Mouse (Mus musculus) G1E-ER4 (cell line): ENCODE results near the gene Asdurf. TPM values are rescaled to one million over a fixed set of nuclear protein-coding genes. Genes with fewer than 3 reads are reported as not detected.

Source experiments
- GATA1 ChIP-seq: IDR thresholded peaks from one replicate; pipeline ENCODE4 v1.8.0; 2012; ENCODE audit warnings: low read length, inconsistent platforms
- polyA plus RNA-seq: library from polyadenylated mRNA; stranded (reverse); fragments of >175 nt; gene quantifications from 2 replicates; pipeline ENCODE4 v1.2.3, GENCODE M21; 2012

The Asdurf gene
- polyA plus RNA-seq = 21.6 and 50.8 TPM in 2 replicates

- TF ChIP-seq GATA1 = no peak
Measured at GRCm38 (mm10) chr1:53352327-53353261, at the start of gene Asdurf, which contains the start of the genes Gm28551 and Asnsd1. TSS of gene Asdurf (minus strand) at chr1:53352619. TSS of gene Gm28551 (minus strand) at chr1:53352667. TSS of gene Asnsd1 (minus strand) at chr1:53352752.

GRCm38 (mm10) chr1:53388762-53389161, 36.3 kb upstream of the Asdurf start:
- no peak for TF ChIP-seq GATA1

- no peak for TF ChIP-seq GATA1
Measured at GRCm38 (mm10) chr1:53384085-53384688, 31.8 kb upstream of the Asdurf start.

- no peak for TF ChIP-seq GATA1
Measured at GRCm38 (mm10) chr1:53377731-53378130, 25.3 kb upstream of the Asdurf start.

- no peak for TF ChIP-seq GATA1
Measured at GRCm38 (mm10) chr1:53358988-53359387, 6.6 kb upstream of the Asdurf start.

GRCm38 (mm10) chr1:53341071-53341470, 11.3 kb downstream of the Asdurf start:
- no peak for TF ChIP-seq GATA1

GRCm38 (mm10) chr1:53335465-53335864, 17.0 kb downstream of the Asdurf start:
- no peak for TF ChIP-seq GATA1

- no peak for TF ChIP-seq GATA1
Measured at GRCm38 (mm10) chr1:53324827-53325494, 27.5 kb downstream of the Asdurf start.

- no peak for TF ChIP-seq GATA1
Measured at GRCm38 (mm10) chr1:53324277-53324676, 28.1 kb downstream of the Asdurf start.

GRCm38 (mm10) chr1:53323254-53323653, 29.2 kb downstream of the Asdurf start:
- TF ChIP-seq GATA1 = no peak

GRCm38 (mm10) chr1:53321662-53322344, 30.6 kb downstream of the Asdurf start:
- TF ChIP-seq GATA1 = peak; percentile 12

- TF ChIP-seq GATA1 = no peak
Measured at GRCm38 (mm10) chr1:53312989-53313967, 39.1 kb downstream of the Asdurf start, which contains the start of gene Osgepl1. TSS of gene Osgepl1 (plus strand) at chr1:53313624.

GRCm38 (mm10) chr1:53300506-53300905, 51.9 kb downstream of the Asdurf start:
- no peak for TF ChIP-seq GATA1

Other genes with a start within 250 kb of the Asdurf start
- gene 1700019A02Rik, start 165.0 kb downstream of the Asdurf start, polyA plus RNA-seq = not detected in 2 replicates
- gene Pms1, start 55.6 kb downstream of the Asdurf start, polyA plus RNA-seq = 2.8 and 3.2 TPM in 2 replicates
- 1.3 and 2.3 TPM in 2 replicates for gene Ormdl1, start 55.5 kb downstream of the Asdurf start, polyA plus RNA-seq
- gene Gm28778, start 55.5 kb downstream of the Asdurf start, polyA plus RNA-seq = not detected in 2 replicates
- gene Osgepl1, start 39.0 kb downstream of the Asdurf start, polyA plus RNA-seq = 0.95 and 1.7 TPM in 2 replicates
- gene Gm28551, start within 50 bp of the Asdurf start, polyA plus RNA-seq = 0.02 TPM in 1 of 2 replicates, not detected in the other
- gene Asnsd1, start 133 bp upstream of the Asdurf start, polyA plus RNA-seq = 56.3 and 85.0 TPM in 2 replicates